Mouse (Mus musculus) left cerebral cortex, postnatal 14 days (tissue): ENCODE measurements at regions not wholly inside any gene's neighbourhood (a gene's known extent, or its start where the extent isn't known, plus 50 kb on each side); places are given as distances from the start of the nearest gene placed in this dataset.

ENCODE experiments used
- DNase-seq, 2 experiments: peaks; one replicate each; pipeline ENCODE4 v3.0.0; 2021 to 2022; ENCODE audit warnings: low spot score in 2 of 2, mixed read lengths in 1 of 2
- intact Hi-C: fragments of 180-260 bp; cut with DNase I; formaldehyde crosslinking; loops from one replicate; pipeline ENCODE4 v1.15.1; 2025

DNA sequence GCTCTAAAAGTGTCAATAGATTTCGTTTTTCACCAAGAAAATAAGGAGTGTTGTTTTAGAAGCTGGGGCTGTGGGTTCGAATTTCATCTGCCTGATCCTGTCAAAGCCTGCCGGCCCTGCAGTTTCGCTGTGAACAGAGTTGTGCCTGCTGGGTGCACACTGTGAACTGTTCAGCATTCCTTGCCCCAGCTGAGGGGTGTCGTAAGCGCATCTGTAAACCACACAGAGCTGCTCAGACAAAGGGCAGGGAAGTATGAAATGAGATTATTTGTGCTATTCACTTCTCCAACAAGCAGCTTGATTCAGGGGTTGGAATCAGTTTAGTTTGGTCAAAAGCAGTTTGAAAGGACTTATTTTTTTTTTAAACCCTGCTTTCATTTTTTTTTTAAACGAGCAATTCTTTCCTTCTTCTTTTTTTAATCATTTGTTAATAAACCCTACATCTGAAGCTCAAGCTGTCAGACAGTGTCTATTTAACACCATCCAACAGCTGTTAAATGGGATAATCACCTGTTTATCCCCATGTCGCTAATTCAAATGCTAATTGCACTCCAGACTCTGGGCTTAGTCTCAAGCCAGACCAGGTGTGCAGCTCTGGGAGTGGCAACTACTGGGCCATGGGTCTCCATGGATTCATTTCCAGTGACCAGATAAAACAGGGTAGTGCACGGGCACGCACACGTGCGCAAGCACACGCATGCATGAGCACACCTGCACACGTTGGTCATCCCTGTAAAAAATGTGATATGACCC lies 172.2 kb downstream of the Ly86 start:
- no peak for DNase-seq
- intact Hi-C loops, result no loop called here

DNA sequence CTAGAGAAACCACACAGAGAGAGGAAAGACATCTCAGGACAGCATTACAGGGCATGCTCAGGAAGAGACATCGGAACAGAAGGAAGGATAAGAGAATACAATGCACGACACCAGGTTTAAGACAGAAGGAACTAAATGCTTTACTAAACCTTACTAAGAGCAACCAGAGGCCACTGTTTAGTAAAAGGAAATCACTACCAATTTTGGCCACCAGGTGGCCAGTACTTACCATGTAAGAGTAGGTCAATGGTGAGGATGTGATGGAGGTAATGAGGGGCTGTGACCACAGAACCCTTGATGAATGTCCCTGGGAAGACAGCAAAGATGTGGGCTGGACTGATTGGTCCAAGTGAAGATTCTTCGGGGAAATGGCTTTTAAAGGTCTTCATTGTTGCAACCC lies 174.9 kb downstream of the Ly86 start:
- intact Hi-C loops, result no loop called here
- DNase-seq, result no peak

DNA sequence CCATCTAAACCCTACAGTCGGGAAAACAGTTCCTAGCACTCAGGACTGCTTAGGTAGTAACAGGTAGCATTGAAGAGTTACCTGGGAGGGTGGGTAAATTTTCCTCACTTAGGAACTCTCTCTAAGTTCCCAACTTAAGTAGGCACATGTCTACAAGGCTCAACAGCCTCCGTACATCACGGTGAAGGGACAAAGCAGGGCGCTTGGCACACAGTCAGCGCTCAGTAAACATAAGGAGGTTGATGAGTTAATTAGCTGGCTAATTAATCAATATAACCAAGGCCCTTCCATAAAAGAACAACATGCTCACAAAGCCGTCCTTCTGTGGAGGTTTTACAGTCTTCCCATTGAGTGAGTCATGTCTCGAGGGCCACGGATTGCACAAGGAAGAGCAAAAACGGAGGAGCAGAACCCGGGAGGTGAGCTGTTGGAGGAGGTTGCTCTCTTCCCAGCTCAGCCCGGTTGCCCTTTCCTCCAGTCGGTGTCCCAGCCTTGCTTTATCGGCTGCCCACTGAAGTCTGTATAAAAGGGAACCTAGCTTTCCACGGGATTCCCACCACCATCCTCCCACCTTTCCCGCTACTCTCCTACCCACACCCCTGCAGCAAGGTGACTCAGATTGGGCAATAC lies 180.2 kb downstream of the Ly86 start:
- intact Hi-C loops, result no loop called here
- no peak for DNase-seq

DNA sequence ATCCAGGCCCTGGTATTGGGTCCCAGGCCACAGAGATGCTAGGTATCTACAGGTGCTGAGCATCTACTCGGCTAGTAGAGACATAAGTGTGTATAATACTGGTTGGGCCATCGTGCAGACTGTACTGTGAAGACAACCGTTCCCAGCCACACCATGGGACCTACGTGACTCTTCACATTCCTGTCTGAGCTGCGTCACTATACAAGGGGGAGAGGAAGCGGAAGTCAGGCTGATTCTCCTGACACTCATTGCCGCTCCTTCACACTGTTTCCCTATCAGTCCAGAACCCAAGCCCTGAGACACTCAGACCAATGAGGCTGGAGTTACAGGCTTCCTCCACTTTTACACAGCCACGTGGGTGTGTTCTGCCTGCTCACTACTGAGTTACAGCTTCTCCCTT lies 181.1 kb downstream of the Ly86 start:
- intact Hi-C loops, result no loop called here
- DNase-seq, result no peak

DNA sequence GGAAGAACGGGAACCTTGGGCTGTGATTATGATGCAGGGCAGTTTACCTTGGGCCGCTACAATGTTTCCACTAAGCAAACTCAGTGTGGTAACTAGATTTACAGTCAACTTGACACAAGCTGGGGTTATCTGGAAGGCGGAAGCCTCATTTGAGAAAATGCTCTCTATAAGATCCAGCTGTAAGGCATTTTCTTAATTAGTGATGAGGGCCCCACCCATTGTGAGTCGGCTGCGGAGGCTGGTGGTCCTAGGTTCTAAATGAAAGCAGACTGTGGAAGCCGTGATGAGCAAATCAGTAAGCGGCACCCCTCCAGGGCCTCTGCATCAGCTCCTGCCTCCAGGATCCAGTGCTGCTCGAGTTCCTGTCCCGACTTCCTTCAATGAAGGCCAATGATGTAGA lies 183.4 kb downstream of the Ly86 start:
- intact Hi-C loops, result no loop called here
- DNase-seq, result no peak

DNA sequence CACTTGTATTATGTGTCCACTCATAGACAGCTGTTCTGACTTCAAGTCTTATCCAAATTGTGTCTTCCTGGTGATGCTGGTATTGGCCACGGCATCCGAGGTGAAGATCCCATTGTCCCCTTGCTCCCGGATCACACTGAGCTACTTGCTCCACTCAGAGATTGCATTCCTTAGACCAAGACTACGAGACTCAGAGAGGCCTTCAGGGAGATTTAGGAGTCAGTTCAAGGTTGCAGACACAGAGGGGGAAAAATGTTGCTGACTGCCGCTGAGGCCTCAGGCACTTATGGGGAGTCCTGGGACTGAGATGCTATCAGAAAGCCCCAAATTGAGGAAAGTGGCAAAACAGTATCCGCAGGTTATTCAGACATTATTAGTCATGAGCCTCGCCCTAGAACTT lies 183.9 kb downstream of the Ly86 start:
- intact Hi-C loops, result no loop called here
- no peak for DNase-seq

DNA sequence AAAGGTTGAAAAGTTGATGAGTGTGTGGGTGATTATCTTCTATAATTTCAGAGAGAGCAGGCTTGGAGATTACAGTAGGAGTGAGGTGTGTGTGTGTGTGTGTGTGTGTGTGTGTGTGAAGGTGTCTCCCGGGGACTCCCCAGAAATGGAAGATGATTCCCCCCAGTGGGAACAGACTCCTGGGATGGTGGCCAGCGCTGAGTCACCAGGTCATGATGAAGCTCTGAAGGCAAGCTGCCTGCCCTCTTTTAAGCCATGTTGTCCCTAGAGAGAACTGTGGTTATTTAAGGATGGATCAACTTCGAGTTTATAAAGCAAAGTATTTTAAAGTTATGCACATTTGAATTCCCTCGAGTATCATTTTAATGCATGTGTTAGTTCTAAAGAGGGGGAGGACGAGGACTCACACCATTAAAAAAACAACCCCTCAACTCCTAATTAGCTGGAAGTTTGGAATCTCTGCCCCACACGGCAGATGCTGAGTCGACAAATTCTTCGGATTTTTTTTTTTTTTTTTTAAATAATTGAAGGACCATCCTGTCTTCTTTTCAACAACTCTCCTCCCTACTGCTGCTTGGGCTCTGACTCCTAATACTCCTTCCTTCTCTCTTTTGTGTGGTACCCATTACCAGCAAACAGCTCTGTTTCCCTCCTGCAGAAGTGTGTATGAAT lies 186.6 kb downstream of the Ly86 start:
- no peak for DNase-seq
- intact Hi-C loops, result loop anchor here (5.0 kb wide), 1 partner anchor 49 kb away; no protein-coding TSS in a partner anchor

DNA sequence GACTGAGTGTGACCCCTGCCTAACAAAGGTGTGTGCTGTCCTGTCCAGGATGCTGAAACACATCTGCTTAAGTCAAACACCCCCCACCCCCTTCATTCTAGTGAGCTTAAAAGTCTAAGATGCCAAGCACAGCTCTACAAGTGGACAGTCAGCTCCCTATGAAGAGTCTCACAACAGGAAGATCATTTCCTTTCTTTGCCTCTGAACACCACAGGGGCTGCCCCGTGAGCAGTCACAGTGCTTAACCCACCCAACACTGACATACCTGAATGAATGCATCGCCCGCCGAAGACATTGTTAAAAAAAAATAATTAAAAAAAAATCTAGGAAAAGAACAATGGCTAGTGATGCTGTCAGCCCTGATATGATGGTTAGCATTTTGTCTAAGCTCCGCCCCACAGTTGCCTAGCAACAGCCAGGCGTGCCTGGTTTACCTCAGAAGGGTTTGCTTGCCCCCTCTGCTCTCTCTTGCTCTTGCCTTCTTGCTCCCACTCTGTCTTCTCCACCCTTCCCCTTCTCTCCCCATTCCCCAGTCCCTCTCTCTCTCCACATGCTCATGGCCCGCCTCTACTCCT lies 187.7 kb downstream of the Ly86 start:
- no peak for DNase-seq
- intact Hi-C loops, result loop anchor here (5.0 kb wide), 1 partner anchor 50 kb away; no protein-coding TSS in a partner anchor

DNA sequence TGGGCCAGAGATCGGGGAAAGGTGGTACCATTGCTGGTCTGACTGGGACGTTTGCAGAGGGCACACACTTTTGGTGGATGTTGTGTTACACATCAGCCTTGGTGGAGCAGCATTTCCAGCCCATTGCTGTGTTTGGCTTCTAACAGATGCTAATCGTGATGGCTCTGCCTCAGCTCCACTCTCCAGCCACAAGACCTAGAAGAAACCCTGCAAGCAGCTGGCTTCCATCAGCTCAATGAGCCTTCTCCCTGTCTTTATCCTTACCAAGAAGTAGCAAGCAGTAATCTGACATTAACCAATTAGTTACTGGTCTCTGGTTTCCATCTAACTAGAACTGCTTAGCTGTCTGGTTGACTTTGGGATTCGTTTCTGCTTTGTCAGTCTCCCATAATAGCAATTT lies 188.8 kb downstream of the Ly86 start:
- intact Hi-C loops, result loop anchor here (5.0 kb wide), 1 partner anchor 52 kb away; no protein-coding TSS in a partner anchor

DNA sequence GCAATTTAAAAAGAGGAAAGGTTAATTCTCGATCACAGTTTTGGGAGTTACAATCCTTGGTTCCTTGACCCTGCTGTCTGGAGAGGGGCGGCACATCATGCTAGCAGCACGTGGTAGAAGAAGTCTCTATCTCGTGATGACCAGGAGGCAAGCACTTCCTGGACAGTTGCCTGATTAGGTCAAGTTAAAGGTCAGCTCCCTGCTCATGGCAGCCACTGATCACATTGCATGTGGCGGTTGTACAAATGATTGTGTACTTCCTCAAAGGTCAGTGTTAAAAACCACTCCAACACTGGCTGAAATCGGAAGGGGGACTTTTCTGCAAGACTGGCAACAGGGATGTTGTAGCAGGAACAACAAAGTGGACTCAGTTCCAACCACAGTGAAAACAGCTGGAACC lies 192.3 kb downstream of the Ly86 start:
- intact Hi-C loops, result no loop called here
- no peak for DNase-seq

More for the DNA sequence above, 188.8 kb downstream of the Ly86 start:
- DNase-seq, result no peak

DNA sequence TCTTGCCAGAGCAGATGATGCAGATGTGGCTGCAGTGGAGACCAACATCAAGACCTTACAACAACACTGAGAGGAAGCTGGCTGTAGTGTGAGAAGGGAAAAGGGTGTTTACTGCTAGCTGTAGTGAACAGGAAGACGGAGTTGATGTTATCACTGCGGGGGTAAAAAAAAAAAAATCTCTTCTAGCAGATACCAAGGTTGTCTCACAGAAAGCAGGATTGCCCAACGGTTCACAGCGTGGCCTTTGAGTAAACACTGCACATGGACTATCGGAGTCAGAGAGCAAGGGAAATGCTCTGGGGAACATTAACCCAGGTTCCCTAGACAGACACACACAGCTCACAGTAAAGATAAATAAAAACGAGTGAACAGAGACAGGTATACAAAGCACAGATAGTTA lies 192.8 kb downstream of the Ly86 start:
- intact Hi-C loops, result no loop called here
- no peak for DNase-seq

DNA sequence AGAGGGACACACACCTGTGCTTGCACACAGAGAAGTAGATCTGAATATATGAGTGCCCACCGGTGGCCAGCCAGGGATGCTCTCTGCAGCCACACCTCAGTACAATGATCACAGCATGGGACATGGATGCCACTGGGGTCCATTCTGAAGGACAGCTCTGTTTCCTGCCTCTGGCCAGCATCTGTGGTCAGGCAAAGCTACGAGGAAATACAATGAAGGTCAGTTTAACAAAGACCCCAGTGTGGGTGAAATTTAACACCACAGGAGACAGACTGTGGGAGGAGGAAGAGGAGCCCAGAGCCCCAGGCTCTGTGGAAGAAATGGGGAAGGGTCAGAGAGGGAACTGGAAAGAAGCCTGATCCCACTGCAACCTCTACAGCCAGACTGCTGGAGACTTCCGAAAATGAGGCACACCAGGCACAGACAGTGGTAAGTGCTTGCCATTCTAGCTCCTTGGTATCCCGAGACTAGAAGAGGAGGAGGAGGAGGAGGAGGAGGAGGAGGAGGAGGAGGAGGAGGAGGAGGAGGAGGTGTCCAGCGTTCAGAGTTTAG lies 196.0 kb downstream of the Ly86 start:
- intact Hi-C loops, result loop anchor here (5.0 kb wide), 1 partner anchor 76 kb away; no protein-coding TSS in a partner anchor
- DNase-seq, result no peak

DNA sequence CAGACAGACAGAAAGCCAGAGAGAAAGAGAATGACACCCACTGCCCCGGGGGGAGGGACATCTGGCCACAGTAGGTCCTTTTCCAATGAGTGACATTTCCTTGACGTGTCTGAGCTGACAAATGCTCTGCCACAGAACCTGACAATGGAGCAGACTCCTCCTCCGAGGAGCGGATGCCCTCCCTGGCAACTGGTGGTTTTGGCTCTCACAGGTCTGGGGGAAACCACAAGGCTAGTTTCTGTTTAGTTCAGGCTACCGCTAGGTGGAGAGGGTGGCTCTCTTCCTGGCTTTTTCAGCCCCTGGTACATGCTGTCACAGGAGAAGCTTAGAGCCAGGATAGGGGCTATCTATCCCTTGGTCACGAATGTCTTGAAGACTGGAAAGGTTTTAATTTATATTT lies 196.7 kb downstream of the Ly86 start:
- DNase-seq, result peak; percentile 53 to 54
- intact Hi-C loops, result loop anchor here (5.0 kb wide), 1 partner anchor 76 kb away; no protein-coding TSS in a partner anchor

DNA sequence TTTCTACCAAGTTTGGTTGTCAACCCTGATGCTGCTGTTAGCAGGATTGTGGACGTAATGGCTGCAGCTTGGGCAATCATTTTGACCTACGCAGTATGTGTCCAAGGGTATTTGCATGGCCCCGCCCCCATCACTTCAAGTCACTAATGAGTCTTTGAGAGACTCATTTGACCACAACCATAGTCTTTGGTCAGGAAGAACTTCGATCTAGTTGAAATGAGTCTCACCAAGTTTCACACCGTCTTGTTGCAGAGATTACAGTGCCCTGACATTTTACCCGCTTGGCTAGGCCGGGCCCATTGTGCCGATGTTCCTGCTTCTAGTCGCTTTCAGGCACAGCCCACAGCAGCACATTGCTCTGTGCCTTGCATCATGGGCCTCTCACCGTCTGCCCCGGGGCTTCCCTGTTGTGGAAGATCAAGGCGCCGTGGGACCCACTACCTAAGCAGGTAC lies 197.8 kb downstream of the Ly86 start:
- intact Hi-C loops, result loop anchor here (5.0 kb wide), 1 partner anchor 75 kb away; no protein-coding TSS in a partner anchor
- no peak for DNase-seq

DNA sequence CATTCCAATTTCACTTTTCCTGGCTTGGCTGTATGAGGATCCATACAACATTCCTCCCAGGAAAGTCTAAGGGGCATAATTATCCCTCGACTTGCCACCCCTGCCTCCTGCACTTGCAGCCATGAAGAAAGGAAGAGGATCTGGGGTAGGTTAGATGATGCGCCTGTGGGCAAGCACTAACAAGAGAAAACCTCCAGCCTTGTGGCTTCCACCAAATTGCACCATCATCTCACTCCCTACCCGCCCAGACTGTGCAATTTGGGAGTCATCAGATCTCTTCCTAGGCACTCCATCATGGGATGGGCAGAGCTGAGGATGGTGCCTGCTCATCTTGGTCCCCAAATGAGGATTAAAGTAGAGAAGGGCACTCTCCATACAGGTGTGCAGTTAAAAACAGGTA lies 198.8 kb downstream of the Ly86 start:
- intact Hi-C loops, result loop anchor here (5.0 kb wide), 1 partner anchor 74 kb away; no protein-coding TSS in a partner anchor
- DNase-seq, result no peak

DNA sequence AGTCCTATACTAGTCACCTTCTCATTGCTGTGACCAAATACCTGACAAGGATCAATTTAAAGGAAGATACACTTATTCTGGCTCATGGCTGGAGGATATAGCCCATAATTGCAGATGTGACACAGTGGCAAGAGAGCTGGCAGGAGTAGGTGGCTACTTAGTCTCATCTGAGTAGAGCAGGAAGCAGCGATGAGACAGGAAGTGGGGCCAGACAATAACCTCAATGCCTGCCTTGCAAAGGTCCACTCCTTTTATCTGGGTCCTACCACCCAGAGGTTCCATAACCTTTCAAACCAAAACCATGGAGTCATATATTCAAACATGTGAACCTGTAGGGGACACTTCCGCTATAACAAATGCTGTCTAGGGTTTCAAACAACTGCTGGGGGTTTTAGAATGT lies 199.7 kb downstream of the Ly86 start:
- intact Hi-C loops, result loop anchor here (5.0 kb wide), 1 partner anchor 73 kb away; no protein-coding TSS in a partner anchor
- DNase-seq, result no peak

DNA sequence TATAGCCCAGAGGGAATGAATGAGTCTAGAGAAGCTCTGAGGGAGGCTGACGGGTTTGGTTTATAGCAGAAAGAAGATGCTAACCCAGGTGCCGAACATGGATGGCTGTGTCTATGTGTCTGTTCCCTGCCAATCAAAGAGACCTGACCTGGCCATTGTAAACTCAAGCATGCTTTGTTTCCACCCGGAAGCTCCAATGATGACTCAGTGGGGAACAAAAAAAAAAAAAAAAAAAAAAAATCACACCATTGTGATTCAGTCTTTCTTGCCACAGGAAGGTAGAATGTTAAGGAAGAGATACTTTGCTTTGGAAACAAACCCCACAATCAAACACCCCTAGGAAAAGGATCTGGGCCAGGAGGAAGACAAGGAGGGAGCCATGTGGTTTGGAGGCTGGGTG lies 201.5 kb downstream of the Ly86 start:
- DNase-seq, result no peak
- intact Hi-C loops, result no loop called here

DNA sequence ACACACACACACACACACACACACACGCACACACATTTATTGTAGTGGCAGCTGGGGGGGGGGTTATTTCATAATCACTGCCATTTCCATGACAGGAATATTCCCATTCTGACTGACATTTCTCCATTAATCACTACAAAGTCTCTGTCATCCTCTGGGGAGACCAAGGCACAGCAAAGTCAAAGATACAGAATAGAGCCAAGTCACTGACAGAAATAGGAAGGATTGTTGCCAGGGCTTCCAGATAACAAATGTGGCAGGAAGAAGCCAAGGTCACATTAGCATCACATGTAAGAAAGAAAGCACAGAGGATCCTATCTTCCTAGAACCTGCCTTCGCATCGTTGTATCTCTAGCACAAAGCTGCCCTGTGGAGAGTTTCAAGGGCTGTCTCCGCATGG lies 205.6 kb downstream of the Ly86 start:
- no peak for DNase-seq
- intact Hi-C loops, result no loop called here

DNA sequence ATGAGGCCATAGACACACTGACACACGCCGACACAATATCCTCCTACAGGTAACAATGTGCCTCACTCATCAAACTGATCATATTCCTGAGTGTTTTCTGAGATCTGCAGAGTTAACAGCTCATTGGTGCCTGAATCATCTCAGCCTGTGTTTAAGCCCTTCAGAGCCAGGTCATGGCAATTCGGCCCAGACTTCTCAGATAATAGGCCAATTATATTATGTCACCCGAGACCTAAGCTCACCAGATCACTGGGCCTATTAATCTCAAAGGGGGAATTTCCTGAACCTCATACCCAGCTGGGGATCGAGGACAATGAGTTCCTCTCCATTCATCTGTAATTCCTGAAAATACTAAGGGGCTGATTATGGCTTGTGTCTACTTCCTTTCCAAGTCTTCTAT lies 208.4 kb downstream of the Ly86 start:
- no peak for DNase-seq

DNA sequence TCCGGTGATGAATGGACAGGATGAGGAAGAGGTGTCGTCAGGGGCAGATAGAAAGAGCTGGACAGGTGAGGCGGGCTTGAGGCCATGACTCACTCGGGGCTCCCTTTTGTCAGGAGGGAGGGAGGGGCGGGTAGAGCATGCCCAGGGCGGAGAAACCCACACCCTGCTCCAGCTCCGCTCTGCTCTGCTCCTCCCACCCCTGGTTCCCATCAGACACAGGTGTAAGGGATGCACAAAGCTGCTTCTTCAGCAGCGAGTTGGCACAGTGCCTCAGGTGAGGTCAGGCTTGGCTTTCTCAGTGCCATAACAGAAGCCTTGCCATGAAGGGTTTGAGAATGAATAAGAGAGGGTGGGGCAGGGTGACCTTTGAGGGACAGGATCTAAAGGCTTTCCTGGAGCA lies 212.2 kb downstream of the Ly86 start:
- DNase-seq, result no peak
- intact Hi-C loops, result no loop called here

More for the DNA sequence above, 208.4 kb downstream of the Ly86 start:
- intact Hi-C loops, result no loop called here
